In genomic region chr10:51417221-51417911, GRCm38 (mm10) we compare ENCODE assay signal across 21 mouse cellular contexts.
"Had no signal": no experiment of that assay in that cellular context is flagged by ENCODE, and none has a peak within 500 bp of the region (broad histone marks: within the 10 kb centered on the region; RNA-seq: fewer than 3 reads in every experiment).

No protein-coding gene starts in this region.

- H3K36me3 ChIP-seq: midbrain, embryonic 10.5 days; midbrain, embryonic 12.5 days; neural tube, embryonic 13.5 days; neural tube, embryonic 15.5 days had no signal

- DNase-seq: lung, adult 18-20 months; lung, embryonic 14.5 days; lung, postnatal 10 days; lung, postnatal 36 days; midbrain, embryonic 14.5 days; retina, postnatal 1 day; right cerebral cortex, adult 18-20 months; right cerebral cortex, postnatal 25 days; right cerebral cortex, postnatal 4 days; spleen, adult 18-20 months; thymus, adult 18-20 months; thymus, postnatal 25 days; thymus, postnatal 4 days had no signal

- H3K27ac ChIP-seq: macrophage; midbrain, embryonic 10.5 days; midbrain, embryonic 12.5 days; neural tube, embryonic 13.5 days; neural tube, embryonic 15.5 days had no signal

- ATAC-seq: midbrain, embryonic 16.5 days had no signal

- H3K9me3 ChIP-seq: megakaryocyte, embryonic 14.5 days; midbrain, embryonic 10.5 days; midbrain, embryonic 12.5 days; neural tube, embryonic 13.5 days; neural tube, embryonic 15.5 days had no signal

- H3K9ac ChIP-seq: lung, embryonic 14.5 days; midbrain, embryonic 12.5 days; neural tube, embryonic 13.5 days; neural tube, embryonic 15.5 days had no signal

- H3K4me1 ChIP-seq: midbrain, embryonic 10.5 days; midbrain, embryonic 12.5 days; neural tube, embryonic 13.5 days; neural tube, embryonic 15.5 days had no signal

- H3K27me3 ChIP-seq: megakaryocyte, embryonic 14.5 days; midbrain, embryonic 12.5 days; neural tube, embryonic 13.5 days; neural tube, embryonic 15.5 days had no signal

- H3K4me3 ChIP-seq: megakaryocyte, embryonic 14.5 days; midbrain, embryonic 10.5 days; midbrain, embryonic 12.5 days; myocyte; neural tube, embryonic 13.5 days; neural tube, embryonic 15.5 days had no signal
